Mouse (Mus musculus): ENCODE data around the gene Snx14. TPM values are rescaled to one million over a fixed set of nuclear protein-coding genes. Genes with fewer than 3 reads are reported as not detected.

The Snx14 gene
- total RNA-seq, 2 experiments from 2014 or later, result 47.9 to 48.3 TPM

DNA sequence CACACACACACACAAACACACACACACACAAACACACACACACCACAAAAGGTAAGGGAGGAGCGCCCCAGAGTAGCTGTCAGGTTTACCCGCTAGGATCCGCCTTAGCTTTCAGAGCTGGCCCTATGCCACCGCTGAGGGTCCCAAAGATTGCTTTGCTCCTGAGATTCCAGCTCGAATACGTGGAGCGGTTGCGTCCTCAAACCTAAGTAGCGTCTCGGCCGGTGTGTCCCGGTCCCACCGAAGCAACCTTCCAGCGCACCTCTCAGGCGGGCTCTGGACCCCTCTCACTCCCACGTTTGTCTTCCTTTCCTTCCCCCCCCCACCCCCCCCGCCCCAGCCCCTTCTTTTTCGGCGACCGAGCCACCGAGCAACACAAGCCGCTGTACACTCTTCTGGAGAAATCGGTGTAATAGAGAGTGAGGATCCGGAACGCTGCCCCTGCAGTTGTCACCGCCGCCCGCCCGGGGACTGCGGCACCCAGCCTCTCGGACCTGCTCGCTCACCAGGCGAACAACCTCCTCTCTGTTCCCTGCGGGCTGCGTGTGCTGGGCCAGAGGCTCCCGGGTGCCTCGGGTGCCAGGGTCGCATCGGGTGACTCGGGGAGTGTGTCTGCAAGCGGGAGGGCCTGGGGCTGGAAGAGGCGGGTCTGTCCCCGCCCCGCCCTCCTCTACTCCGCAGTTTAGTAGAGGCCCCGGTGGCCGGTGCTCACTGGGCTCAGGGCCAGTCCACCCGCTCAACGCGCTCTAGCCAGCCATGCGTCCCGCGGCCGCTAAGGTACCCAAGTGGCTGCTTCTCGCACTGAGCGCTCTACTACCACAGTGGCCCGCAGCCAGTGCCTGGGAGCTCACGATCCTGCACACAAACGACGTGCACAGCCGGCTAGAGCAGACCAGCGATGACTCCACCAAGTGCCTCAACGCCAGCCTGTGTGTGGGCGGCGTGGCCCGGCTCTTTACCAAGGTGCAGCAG lies 111.5 kb downstream of the Snx14 start, which contains the start of gene Nt5e:
Gene Nt5e, plus strand, starts transcription at position 268 of the 972 bp plus-strand sequence.
- peak; percentile 29 to 60 for DNase-seq (ENCODE audit: low spot score in 2 of 2)
- H3K4me3 ChIP-seq, result peak within 1 kb of the TSS; percentile 76
- peak within 1 kb of the TSS; percentile 83 for H3K27ac ChIP-seq
- TF ChIP-seq CTCF (conservative IDR thresholded peaks at IDR 0.05), result peak; percentile 21; the same call in 1 of the 2 replicates

Other genes starting within 250 kb of the Snx14 start
- 1 to 10 TPM; 3.4 to 4.0 TPM for gene Nt5e, start 111.8 kb downstream of the Snx14 start, total RNA-seq (2021)
- not detected for gene Gm20537, start 17.7 kb upstream of the Snx14 start, total RNA-seq (2021)
- 10 to 100 TPM; 62.7 to 64.7 TPM for gene Syncrip, start 43.6 kb upstream of the Snx14 start, total RNA-seq (2021)
- 10 to 100 TPM; 21.8 to 25.0 TPM for gene Zfp949, start 109.1 kb upstream of the Snx14 start, total RNA-seq (2021)
- 1 to 10 TPM; 1.3 to 1.6 TPM for gene Trim43a, start 141.9 kb upstream of the Snx14 start, total RNA-seq (2021)

Data from layer of hippocampus, adult 2 months (tissue).